Mouse (Mus musculus): ENCODE data around the gene Kalrn. TPM values are rescaled to one million over a fixed set of nuclear protein-coding genes. Genes with fewer than 3 reads are reported as not detected.

Kalrn gene
- polyA plus RNA-seq, 1 experiment from 2014 or later: 14.4 TPM

DNA sequence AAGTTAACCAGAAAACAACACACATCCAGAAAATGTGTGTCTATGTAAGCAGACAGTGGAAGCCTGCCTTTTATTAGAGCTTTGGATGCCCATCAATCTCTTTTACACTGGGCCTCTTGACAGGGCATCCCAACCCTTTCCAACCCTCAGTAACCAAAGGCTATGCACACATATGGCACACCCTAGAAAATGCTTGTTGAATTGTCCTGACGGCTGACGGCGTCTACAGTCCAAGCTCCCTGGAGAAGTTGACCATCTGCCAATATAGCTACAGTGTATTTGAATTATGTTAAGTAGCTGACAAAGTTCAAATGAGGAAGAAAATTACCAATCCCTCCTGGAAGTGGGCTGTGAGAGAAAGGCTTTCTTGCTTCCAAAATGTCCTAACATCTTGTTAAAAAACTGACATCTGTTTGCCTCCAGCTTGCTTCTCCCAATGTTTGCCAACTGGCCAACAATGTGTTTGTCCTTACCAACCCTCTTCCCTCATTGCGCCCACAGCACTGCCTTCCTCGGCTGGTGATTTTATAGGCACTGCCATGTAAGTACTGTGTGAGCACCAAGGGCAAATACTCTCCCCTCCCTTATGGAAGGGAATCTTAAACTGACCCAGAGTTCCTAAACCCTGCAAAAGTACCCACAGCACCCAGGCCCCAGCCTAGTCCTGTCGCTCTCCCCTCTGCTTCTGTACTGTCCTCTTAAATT lies 26.4 kb downstream of the Kalrn start:
- Histone ChIP-seq H3K4me1 (replicated peaks) (0 out of 2 replicates have a peak, but pooled peaks cover 3% of the 10 kb centered on the region), H3K27me3 (replicated peaks) (no peaks in the 10 kb centered on the region), H3K9ac (no peak overlapping the region), H3K4me2 (replicated peaks) (no peak overlapping the region), H3K27ac (no peak overlapping the region), H3K36me3 (no peaks in the 10 kb centered on the region), H3K4me3 (replicated peaks) (no peak overlapping the region), H3K9me3 (no peaks in the 10 kb centered on the region)
- ATAC-seq: no peak
- 69% methylated on average over 6 of the region's 6 CpGs for WGBS

DNA sequence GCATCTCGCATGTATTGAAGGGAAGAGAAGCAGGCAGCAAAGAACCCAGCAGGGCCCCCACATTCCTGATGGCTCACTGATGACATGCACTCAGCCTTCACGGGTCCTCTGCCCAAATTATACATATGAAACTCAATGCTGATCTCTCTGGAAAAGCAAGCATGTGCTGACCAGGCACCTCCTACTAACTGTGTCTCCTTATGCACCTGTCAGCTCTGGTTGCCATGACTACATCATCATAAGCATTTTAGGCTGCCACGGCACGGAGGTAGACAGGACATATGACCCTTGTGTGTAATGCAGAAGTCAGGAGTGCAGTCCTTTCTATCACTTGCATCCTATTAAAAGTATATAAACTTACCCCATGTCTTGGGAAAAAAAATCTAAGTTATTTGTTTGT lies 29.6 kb downstream of the Kalrn start:
- WGBS: 77% methylated on average over 4 of the region's 4 CpGs
- Histone ChIP-seq H3K36me3 (no peaks in the 10 kb centered on the region), H3K27ac (no peak overlapping the region), H3K4me3 (replicated peaks) (no peak overlapping the region), H3K9ac (no peak overlapping the region), H3K4me1 (replicated peaks) (0 out of 2 replicates have a peak, but pooled peaks cover 3% of the 10 kb centered on the region), H3K27me3 (replicated peaks) (no peaks in the 10 kb centered on the region), H3K4me2 (replicated peaks) (no peak overlapping the region), H3K9me3 (no peaks in the 10 kb centered on the region)
- no peak for ATAC-seq

DNA sequence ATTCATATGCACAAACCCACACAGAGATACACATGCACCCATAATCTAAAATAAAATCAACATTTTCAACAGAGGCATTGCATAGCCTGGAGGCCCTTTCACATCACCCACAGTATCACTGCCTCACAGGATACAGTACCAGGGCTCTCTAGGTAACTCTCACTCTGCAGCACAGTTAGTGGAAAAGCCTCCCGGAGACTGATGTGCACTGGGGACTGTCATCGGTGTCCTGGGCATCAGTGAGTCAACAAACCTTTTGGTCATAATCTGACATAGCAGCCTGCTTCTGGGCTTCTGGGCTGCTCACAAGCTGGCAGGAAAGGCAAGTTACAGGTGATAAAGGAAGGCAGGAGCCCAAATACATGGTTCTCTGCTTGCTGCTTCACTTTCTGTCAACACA lies 31.0 kb downstream of the Kalrn start:
- H3K4me1 ChIP-seq (replicated peaks): 0 out of 2 replicates have a peak, but pooled peaks cover 3% of the 10 kb centered on the region
- no peaks in the 10 kb centered on the region for H3K36me3 ChIP-seq
- no peaks in the 10 kb centered on the region for H3K9me3 ChIP-seq
- H3K27ac ChIP-seq: no peak overlapping the region
- WGBS: 94% methylated on average over 2 of the region's 2 CpGs
- no peak overlapping the region for H3K9ac ChIP-seq
- H3K4me2 ChIP-seq (replicated peaks): no peak overlapping the region
- H3K27me3 ChIP-seq (replicated peaks): no peaks in the 10 kb centered on the region
- H3K4me3 ChIP-seq (replicated peaks): no peak overlapping the region
- ATAC-seq: no peak

DNA sequence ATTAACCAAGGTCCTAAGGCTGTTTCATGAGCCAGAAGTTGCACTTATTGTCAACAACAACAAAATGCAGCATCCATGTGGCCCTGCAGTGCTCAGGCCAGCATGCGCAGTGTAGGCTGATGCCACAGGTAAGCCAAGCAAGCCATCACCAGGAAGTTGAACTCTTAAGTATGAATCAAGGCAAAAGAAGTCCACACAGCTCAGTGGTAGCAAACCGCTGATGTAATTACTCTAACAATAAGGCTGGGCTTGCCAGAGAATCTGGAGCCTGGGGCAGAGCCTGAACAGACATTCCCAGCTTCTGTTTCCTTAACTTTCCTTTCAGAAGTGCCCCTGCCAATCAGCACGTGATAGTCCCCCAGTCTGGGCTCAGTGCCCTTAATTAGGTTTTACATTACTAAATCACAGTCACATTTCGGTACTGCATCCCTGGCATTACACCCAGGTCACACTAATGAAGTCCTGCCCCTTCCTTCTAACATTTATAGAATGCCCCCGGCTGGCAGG lies 34.6 kb downstream of the Kalrn start:
- no peak overlapping the region for H3K9ac ChIP-seq
- no peaks in the 10 kb centered on the region for H3K9me3 ChIP-seq
- WGBS: 75% methylated on average over 5 of the region's 5 CpGs
- no peak overlapping the region for H3K4me2 ChIP-seq (replicated peaks)
- no peaks in the 10 kb centered on the region for H3K27me3 ChIP-seq (replicated peaks)
- no peak overlapping the region for H3K27ac ChIP-seq
- H3K4me3 ChIP-seq (replicated peaks): no peak overlapping the region
- no peaks in the 10 kb centered on the region for H3K36me3 ChIP-seq
- no peak for ATAC-seq
- 0 out of 2 replicates have a peak, but pooled peaks cover 4% of the 10 kb centered on the region for H3K4me1 ChIP-seq (replicated peaks)

DNA sequence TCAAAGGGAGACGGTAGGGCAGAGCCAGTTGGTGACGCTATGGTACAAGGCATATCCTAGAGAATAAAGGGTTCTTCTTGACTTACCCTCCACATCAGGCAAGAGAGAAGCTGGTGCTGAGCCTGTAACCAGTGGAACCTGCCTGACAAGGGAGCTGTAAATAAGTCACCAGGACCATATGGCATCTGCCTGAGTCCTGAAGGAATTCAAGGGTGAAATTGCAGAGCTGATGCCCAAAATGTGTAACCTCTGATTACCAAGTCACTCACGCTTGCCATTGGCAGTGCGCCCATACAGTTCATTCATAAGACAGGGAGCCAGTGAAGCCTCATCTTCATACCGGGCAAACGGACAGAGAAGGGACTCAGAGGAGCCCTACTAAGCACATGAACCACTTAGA lies 37.0 kb downstream of the Kalrn start:
- Histone ChIP-seq H3K9me3 (no peaks in the 10 kb centered on the region), H3K9ac (no peak overlapping the region), H3K36me3 (no peaks in the 10 kb centered on the region), H3K4me1 (replicated peaks) (0 out of 2 replicates have a peak, but pooled peaks cover 4% of the 10 kb centered on the region), H3K4me2 (replicated peaks) (no peak overlapping the region), H3K27me3 (replicated peaks) (no peaks in the 10 kb centered on the region), H3K27ac (no peak overlapping the region), H3K4me3 (replicated peaks) (no peak overlapping the region)
- ATAC-seq: no peak
- 72% methylated on average over 6 of the region's 6 CpGs for WGBS

DNA sequence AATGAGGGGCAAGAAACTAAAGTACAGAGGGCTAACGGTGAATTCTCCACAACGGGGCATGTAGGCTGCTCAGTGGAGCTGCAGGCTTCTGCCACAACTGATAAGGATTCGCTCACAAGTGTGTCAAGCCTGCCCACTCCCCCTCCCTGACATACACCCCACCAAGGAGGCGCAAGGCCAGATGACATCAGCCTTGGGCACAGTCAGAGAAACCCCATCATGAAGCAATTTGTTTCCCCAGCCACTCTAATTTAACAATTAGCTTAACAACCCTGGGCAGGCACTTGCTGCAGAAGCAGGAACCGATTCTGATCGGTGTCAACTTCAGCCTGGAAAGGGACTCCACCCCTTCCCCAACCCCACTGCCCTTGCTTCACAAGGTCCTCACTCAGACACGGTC lies 38.2 kb downstream of the Kalrn start:
- no peak for ATAC-seq
- no peak overlapping the region for H3K9ac ChIP-seq
- H3K4me2 ChIP-seq (replicated peaks): no peak overlapping the region
- H3K27ac ChIP-seq: no peak overlapping the region
- H3K4me3 ChIP-seq (replicated peaks): no peak overlapping the region
- WGBS: 36% methylated on average over 7 of the region's 7 CpGs
- H3K9me3 ChIP-seq: no peaks in the 10 kb centered on the region
- no peaks in the 10 kb centered on the region for H3K27me3 ChIP-seq (replicated peaks)
- H3K4me1 ChIP-seq (replicated peaks): 0 out of 2 replicates have a peak, but pooled peaks cover 4% of the 10 kb centered on the region
- H3K36me3 ChIP-seq: no peaks in the 10 kb centered on the region

DNA sequence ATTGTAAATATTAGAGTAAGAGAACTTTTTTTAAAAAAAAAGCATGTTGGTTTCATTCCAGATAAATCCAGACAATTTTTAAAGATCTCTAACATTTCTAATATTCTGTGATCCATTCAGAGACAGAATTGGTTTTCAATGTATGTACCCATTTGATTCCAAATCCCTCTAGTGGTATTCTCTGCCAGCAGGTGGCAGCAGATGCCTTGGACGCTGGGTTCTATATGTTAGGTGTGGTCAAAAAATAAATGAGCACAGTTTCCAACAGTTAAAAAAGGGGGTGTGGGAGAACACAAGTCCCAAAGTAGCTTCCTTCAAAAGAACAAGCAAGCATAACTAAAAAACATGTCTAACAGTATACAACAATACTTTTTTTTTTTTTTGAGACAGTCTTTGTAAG lies 41.8 kb downstream of the Kalrn start:
- Histone ChIP-seq H3K27ac (no peak overlapping the region), H3K4me3 (replicated peaks) (no peak overlapping the region), H3K27me3 (replicated peaks) (no peaks in the 10 kb centered on the region), H3K4me2 (replicated peaks) (no peak overlapping the region), H3K9ac (no peak overlapping the region), H3K36me3 (no peaks in the 10 kb centered on the region), H3K9me3 (no peaks in the 10 kb centered on the region), H3K4me1 (replicated peaks) (peaks cover 9% of the 10 kb centered on the region; the same call in 1 of the 2 replicates)
- WGBS: 8% methylated on average over 1 of the region's 1 CpGs
- ATAC-seq: no peak

DNA sequence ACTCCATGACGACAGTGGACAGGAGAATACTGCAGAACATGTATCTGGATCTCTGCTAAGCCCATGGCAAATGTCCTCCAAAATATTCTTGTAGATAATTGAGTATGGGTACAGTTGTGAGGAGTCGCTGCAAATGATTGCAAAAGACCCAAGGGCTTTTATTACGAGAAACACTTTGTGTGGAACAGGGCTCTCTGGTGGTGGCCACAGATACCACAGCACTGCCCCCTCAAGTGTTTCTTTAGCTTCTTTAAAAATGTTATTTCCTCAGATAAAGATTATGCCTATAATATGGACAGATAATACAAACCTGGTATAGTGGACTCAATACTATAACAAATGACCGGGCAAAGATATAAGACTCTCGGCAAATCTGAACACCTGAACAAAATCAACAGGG lies 43.3 kb downstream of the Kalrn start:
- Histone ChIP-seq H3K27ac (no peak overlapping the region), H3K4me2 (replicated peaks) (no peak overlapping the region), H3K9ac (no peak overlapping the region), H3K9me3 (no peaks in the 10 kb centered on the region), H3K4me3 (replicated peaks) (no peak overlapping the region), H3K27me3 (replicated peaks) (no peaks in the 10 kb centered on the region), H3K36me3 (no peaks in the 10 kb centered on the region), H3K4me1 (replicated peaks) (peaks cover 9% of the 10 kb centered on the region)
- ATAC-seq: no peak
- WGBS: 83% methylated on average over 5 of the region's 5 CpGs

DNA sequence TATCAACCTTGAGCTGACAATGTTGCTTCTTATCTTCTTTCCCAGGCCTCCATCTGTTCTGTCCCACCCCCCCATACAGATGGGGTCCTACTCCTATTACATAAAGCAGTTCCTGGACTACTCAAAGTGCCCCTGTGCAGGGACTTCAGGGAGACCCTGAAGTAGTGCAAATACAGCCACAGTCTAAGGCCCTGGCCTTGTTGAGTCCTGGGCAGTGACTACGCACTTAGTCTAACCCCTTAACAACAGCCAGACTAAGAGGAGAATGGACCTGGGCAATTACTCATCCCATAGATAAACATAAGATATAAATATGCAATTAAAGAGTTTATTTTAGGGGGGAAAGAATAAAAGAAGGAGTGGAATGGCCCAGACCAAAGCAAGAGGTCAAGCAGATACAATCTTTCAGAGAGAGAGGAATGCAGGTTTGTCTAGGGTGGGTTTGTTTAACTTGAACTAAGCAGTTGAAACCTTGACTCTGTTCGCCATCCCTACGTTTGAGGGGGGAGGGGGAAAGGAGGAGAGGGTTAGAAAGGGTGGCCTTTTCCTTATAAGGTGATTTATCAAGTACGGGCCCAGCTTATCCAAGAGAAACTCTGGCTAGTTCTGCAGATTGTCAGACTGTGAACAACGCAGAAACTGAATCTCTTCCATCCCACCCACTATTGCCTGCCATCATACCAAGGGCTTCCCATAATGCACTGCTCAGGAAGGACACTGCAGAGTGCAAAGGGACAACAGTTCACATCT lies 44.9 kb downstream of the Kalrn start:
- Histone ChIP-seq H3K36me3 (no peaks in the 10 kb centered on the region), H3K4me1 (replicated peaks) (peaks cover 9% of the 10 kb centered on the region), H3K9ac (no peak overlapping the region), H3K9me3 (no peaks in the 10 kb centered on the region), H3K4me2 (replicated peaks) (no peak overlapping the region), H3K4me3 (replicated peaks) (no peak overlapping the region), H3K27me3 (replicated peaks) (no peaks in the 10 kb centered on the region), H3K27ac (peak overlapping the region; percentile 23; the same call in 1 of the 2 replicates)
- 25% methylated on average over 5 of the region's 5 CpGs for WGBS
- peak; percentile 70 for ATAC-seq

DNA sequence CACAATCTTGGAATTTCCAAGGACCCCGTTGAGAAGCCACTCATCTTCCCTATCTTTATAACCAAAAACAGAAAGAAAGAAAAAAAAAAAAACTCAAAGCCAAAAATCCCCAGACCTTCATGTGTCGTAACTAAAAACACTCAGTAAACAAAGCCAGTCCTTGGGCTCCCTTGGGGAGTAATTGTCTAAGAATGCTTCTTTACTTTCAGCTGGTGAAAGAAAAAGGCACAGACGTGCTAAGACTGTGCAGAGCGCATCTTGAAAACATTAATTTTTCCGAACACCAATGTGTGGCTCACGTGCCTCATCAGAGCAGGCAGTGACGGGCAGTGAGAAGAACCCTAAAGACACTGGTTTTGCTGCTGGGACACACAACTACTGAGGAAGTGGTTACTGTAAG lies 47.0 kb downstream of the Kalrn start:
- Histone ChIP-seq H3K4me2 (replicated peaks) (no peak overlapping the region), H3K27ac (no peak overlapping the region), H3K4me1 (replicated peaks) (peaks cover 9% of the 10 kb centered on the region), H3K27me3 (replicated peaks) (no peaks in the 10 kb centered on the region), H3K4me3 (replicated peaks) (no peak overlapping the region), H3K9ac (no peak overlapping the region), H3K36me3 (no peaks in the 10 kb centered on the region), H3K9me3 (no peaks in the 10 kb centered on the region)
- WGBS: 70% methylated on average over 7 of the region's 7 CpGs
- no peak for ATAC-seq

DNA sequence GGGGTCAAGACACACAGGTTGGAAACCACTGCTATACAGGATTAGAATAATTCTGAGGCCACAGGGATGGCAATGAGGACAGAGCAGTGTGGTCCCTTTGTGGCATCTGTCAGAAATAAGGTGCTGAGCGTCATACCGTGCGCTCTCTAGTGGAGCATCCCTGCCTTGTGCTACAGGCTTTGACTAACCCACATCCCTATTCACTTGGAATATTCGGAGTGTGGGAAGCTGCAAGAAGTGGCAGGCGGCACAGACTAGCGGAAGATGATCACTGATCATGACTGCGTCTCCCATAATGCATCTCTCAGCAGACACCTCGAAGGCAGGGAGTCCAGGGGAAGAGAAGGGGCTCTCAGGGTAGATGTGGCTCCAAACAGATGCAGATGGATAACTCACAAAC lies 47.5 kb downstream of the Kalrn start:
- ATAC-seq: no peak
- 85% methylated on average over 8 of the region's 8 CpGs for WGBS
- Histone ChIP-seq H3K4me3 (replicated peaks) (no peak overlapping the region), H3K36me3 (no peaks in the 10 kb centered on the region), H3K27me3 (replicated peaks) (no peaks in the 10 kb centered on the region), H3K9ac (no peak overlapping the region), H3K4me1 (replicated peaks) (peaks cover 9% of the 10 kb centered on the region), H3K27ac (no peak overlapping the region), H3K4me2 (replicated peaks) (no peak overlapping the region), H3K9me3 (no peaks in the 10 kb centered on the region)

DNA sequence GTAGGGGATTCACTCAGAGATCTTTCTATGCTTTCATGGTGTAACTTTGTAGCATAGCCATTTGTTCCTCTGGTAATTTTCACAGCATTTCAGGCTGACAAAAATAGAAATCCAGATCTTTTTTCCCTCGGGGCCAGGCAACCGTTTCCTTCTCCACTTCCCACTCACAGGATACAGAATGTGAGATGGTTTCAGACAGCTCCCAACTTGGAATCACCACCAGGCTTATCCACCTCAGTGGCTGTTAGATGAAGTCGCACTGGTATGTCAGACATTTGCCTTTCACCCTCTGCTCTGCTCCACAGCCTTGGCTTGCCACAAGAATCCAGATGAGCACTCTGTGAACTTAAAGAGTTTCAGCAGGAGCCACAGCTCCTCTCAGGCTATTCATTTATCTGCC lies 48.1 kb downstream of the Kalrn start:
- Histone ChIP-seq H3K27me3 (replicated peaks) (no peaks in the 10 kb centered on the region), H3K36me3 (no peaks in the 10 kb centered on the region), H3K4me1 (replicated peaks) (peaks cover 9% of the 10 kb centered on the region), H3K9ac (no peak overlapping the region), H3K27ac (no peak overlapping the region), H3K4me3 (replicated peaks) (no peak overlapping the region), H3K9me3 (no peaks in the 10 kb centered on the region), H3K4me2 (replicated peaks) (no peak overlapping the region)
- ATAC-seq: no peak
- WGBS: 41% methylated on average over 3 of the region's 3 CpGs
